Mouse (Mus musculus) liver, embryonic 14.5 days (tissue): ENCODE measurements at regions not wholly inside any gene's neighbourhood (a gene's known extent, or its start where the extent isn't known, plus 50 kb on each side); places are given as distances from the start of the nearest gene placed in this dataset.

Experiments used
- CTCF ChIP-seq: IDR thresholded peaks from 2 replicates; pipeline ENCODE4 v1.5.1; 2016; ENCODE audit warnings: antibody characterized with exemption, low read depth, control low read depth
- EP300 ChIP-seq: IDR thresholded peaks from 2 replicates; pipeline ENCODE4 v1.6.1; 2016; ENCODE audit warnings: antibody characterized with exemption, low read depth

- TF ChIP-seq CTCF (no peak), EP300 (no peak)
Measured at GRCm38 (mm10) chr12:79883651-79884050, 229.2 kb downstream of the Zfp36l1 start.
